Mouse (Mus musculus): ENCODE results near the gene Slc9a8. TPM values are rescaled to one million over a fixed set of nuclear protein-coding genes. Genes with fewer than 3 reads are reported as not detected.
A peak's percentile ranks its signal among the peaks of the same experiment; 100 is the strongest.

The Slc9a8 gene
- polyA plus RNA-seq, 1 experiment from 2014 or later, result 21.8 TPM

- DNase-seq (ENCODE audit: low spot score), result no peak
- H3K36me3 ChIP-seq (ENCODE audit: control insufficient read depth, insufficient read depth, low read length), result peaks cover 4% of the 10 kb centered on the region
- no peak for ATAC-seq (ENCODE audit: low FRiP score)
Observed at GRCm38 (mm10) chr2:167449331-167450275, 28.1 kb downstream of the Slc9a8 start.

GRCm38 (mm10) chr2:167450647-167451046 is 29.1 kb downstream of the Slc9a8 start:
- H3K4me1 ChIP-seq (replicated peaks; ENCODE audit: control insufficient read depth, insufficient read depth, low read length), result no peaks in the 10 kb centered on the region
- H3K27me3 ChIP-seq (ENCODE audit: control insufficient read depth, insufficient read depth, low read length), result no peaks in the 10 kb centered on the region
- H3K9me3 ChIP-seq (ENCODE audit: control insufficient read depth, low read length), result no peaks in the 10 kb centered on the region
- H3K36me3 ChIP-seq (ENCODE audit: control insufficient read depth, insufficient read depth, low read length), result peaks cover 4% of the 10 kb centered on the region
- no peak overlapping the region for H3K4me3 ChIP-seq (ENCODE audit: low read depth, low read length)
- no peak overlapping the region for H3K4me2 ChIP-seq (replicated peaks; ENCODE audit: low read depth, low read length)
- ATAC-seq (ENCODE audit: low FRiP score), result no peak
- no peak overlapping the region for H3K9ac ChIP-seq (ENCODE audit: low read depth, low read length)
- WGBS, result 94% methylated on average over 8 of the region's 8 CpGs
- DNase-seq (ENCODE audit: low spot score), result no peak
- no peak overlapping the region for H3K27ac ChIP-seq (ENCODE audit: low read depth, low read length)

More at GRCm38 (mm10) chr2:167449331-167450275, 28.1 kb downstream of the Slc9a8 start:
- Histone ChIP-seq H3K4me1 (replicated peaks; ENCODE audit: control insufficient read depth, insufficient read depth, low read length) (no peaks in the 10 kb centered on the region), H3K27me3 (ENCODE audit: control insufficient read depth, insufficient read depth, low read length) (no peaks in the 10 kb centered on the region), H3K9ac (ENCODE audit: low read depth, low read length) (no peak overlapping the region), H3K27ac (ENCODE audit: low read depth, low read length) (no peak overlapping the region), H3K9me3 (ENCODE audit: control insufficient read depth, low read length) (no peaks in the 10 kb centered on the region), H3K4me2 (replicated peaks; ENCODE audit: low read depth, low read length) (no peak overlapping the region), H3K4me3 (ENCODE audit: low read depth, low read length) (no peak overlapping the region)
- 91% methylated on average over 21 of the region's 21 CpGs for WGBS

GRCm38 (mm10) chr2:167453814-167454213 is 32.3 kb downstream of the Slc9a8 start:
- Histone ChIP-seq H3K4me2 (replicated peaks; ENCODE audit: low read depth, low read length) (no peak overlapping the region), H3K27ac (ENCODE audit: low read depth, low read length) (no peak overlapping the region), H3K4me3 (ENCODE audit: low read depth, low read length) (no peak overlapping the region), H3K36me3 (ENCODE audit: control insufficient read depth, insufficient read depth, low read length) (peaks cover 8% of the 10 kb centered on the region), H3K27me3 (ENCODE audit: control insufficient read depth, insufficient read depth, low read length) (no peaks in the 10 kb centered on the region), H3K9ac (ENCODE audit: low read depth, low read length) (no peak overlapping the region), H3K9me3 (ENCODE audit: control insufficient read depth, low read length) (no peaks in the 10 kb centered on the region), H3K4me1 (replicated peaks; ENCODE audit: control insufficient read depth, insufficient read depth, low read length) (no peaks in the 10 kb centered on the region)
- ATAC-seq (ENCODE audit: low FRiP score) (no peak), DNase-seq (ENCODE audit: low spot score) (no peak)
- WGBS, result 88% methylated on average over 3 of the region's 3 CpGs

GRCm38 (mm10) chr2:167456361-167457020 is 35.0 kb downstream of the Slc9a8 start:
- ATAC-seq (ENCODE audit: low FRiP score) (no peak), DNase-seq (ENCODE audit: low spot score) (no peak)
- WGBS, result 93% methylated on average over 5 of the region's 5 CpGs
- Histone ChIP-seq H3K4me2 (replicated peaks; ENCODE audit: low read depth, low read length) (no peak overlapping the region), H3K9me3 (ENCODE audit: control insufficient read depth, low read length) (no peaks in the 10 kb centered on the region), H3K4me3 (ENCODE audit: low read depth, low read length) (no peak overlapping the region), H3K27ac (ENCODE audit: low read depth, low read length) (no peak overlapping the region), H3K4me1 (replicated peaks; ENCODE audit: control insufficient read depth, insufficient read depth, low read length) (no peaks in the 10 kb centered on the region), H3K27me3 (ENCODE audit: control insufficient read depth, insufficient read depth, low read length) (no peaks in the 10 kb centered on the region), H3K36me3 (ENCODE audit: control insufficient read depth, insufficient read depth, low read length) (peaks cover 4% of the 10 kb centered on the region), H3K9ac (ENCODE audit: low read depth, low read length) (no peak overlapping the region)

GRCm38 (mm10) chr2:167457213-167457612 is 35.7 kb downstream of the Slc9a8 start:
- Histone ChIP-seq H3K4me1 (replicated peaks; ENCODE audit: control insufficient read depth, insufficient read depth, low read length) (no peaks in the 10 kb centered on the region), H3K36me3 (ENCODE audit: control insufficient read depth, insufficient read depth, low read length) (peaks cover 4% of the 10 kb centered on the region), H3K4me2 (replicated peaks; ENCODE audit: low read depth, low read length) (no peak overlapping the region), H3K27me3 (ENCODE audit: control insufficient read depth, insufficient read depth, low read length) (no peaks in the 10 kb centered on the region), H3K4me3 (ENCODE audit: low read depth, low read length) (no peak overlapping the region), H3K27ac (ENCODE audit: low read depth, low read length) (no peak overlapping the region), H3K9ac (ENCODE audit: low read depth, low read length) (no peak overlapping the region), H3K9me3 (ENCODE audit: control insufficient read depth, low read length) (no peaks in the 10 kb centered on the region)
- DNase-seq (ENCODE audit: low spot score) (no peak), ATAC-seq (ENCODE audit: low FRiP score) (no peak)
- 95% methylated on average over 9 of the region's 9 CpGs for WGBS

- Histone ChIP-seq H3K36me3 (ENCODE audit: control insufficient read depth, insufficient read depth, low read length) (peaks cover 4% of the 10 kb centered on the region), H3K4me2 (replicated peaks; ENCODE audit: low read depth, low read length) (no peak overlapping the region), H3K9me3 (ENCODE audit: control insufficient read depth, low read length) (no peaks in the 10 kb centered on the region), H3K27ac (ENCODE audit: low read depth, low read length) (no peak overlapping the region), H3K4me1 (replicated peaks; ENCODE audit: control insufficient read depth, insufficient read depth, low read length) (no peaks in the 10 kb centered on the region), H3K9ac (ENCODE audit: low read depth, low read length) (no peak overlapping the region), H3K4me3 (ENCODE audit: low read depth, low read length) (no peak overlapping the region), H3K27me3 (ENCODE audit: control insufficient read depth, insufficient read depth, low read length) (no peaks in the 10 kb centered on the region)
- DNase-seq (ENCODE audit: low spot score) (no peak), ATAC-seq (ENCODE audit: low FRiP score) (no peak)
- 98% methylated on average over 3 of the region's 3 CpGs for WGBS
Observed at GRCm38 (mm10) chr2:167458548-167458947, 37.0 kb downstream of the Slc9a8 start.

- 94% methylated on average over 6 of the region's 6 CpGs for WGBS
- H3K4me3 ChIP-seq (ENCODE audit: low read depth, low read length), result no peak overlapping the region
- peaks cover 4% of the 10 kb centered on the region for H3K36me3 ChIP-seq (ENCODE audit: control insufficient read depth, insufficient read depth, low read length)
- no peak overlapping the region for H3K9ac ChIP-seq (ENCODE audit: low read depth, low read length)
- no peak overlapping the region for H3K27ac ChIP-seq (ENCODE audit: low read depth, low read length)
- H3K4me2 ChIP-seq (replicated peaks; ENCODE audit: low read depth, low read length), result no peak overlapping the region
- H3K4me1 ChIP-seq (replicated peaks; ENCODE audit: control insufficient read depth, insufficient read depth, low read length), result no peaks in the 10 kb centered on the region
- H3K27me3 ChIP-seq (ENCODE audit: control insufficient read depth, insufficient read depth, low read length), result no peaks in the 10 kb centered on the region
- no peak for DNase-seq (ENCODE audit: low spot score)
- ATAC-seq (ENCODE audit: low FRiP score), result no peak
- H3K9me3 ChIP-seq (ENCODE audit: control insufficient read depth, low read length), result no peaks in the 10 kb centered on the region
Observed at GRCm38 (mm10) chr2:167459071-167459865, 37.8 kb downstream of the Slc9a8 start.

- Histone ChIP-seq H3K27me3 (ENCODE audit: control insufficient read depth, insufficient read depth, low read length) (no peaks in the 10 kb centered on the region), H3K4me3 (ENCODE audit: low read depth, low read length) (no peak overlapping the region), H3K9ac (ENCODE audit: low read depth, low read length) (no peak overlapping the region), H3K27ac (ENCODE audit: low read depth, low read length) (no peak overlapping the region), H3K9me3 (ENCODE audit: control insufficient read depth, low read length) (no peaks in the 10 kb centered on the region), H3K36me3 (ENCODE audit: control insufficient read depth, insufficient read depth, low read length) (no peaks in the 10 kb centered on the region; the same call in 1 of the 2 replicates), H3K4me2 (replicated peaks; ENCODE audit: low read depth, low read length) (no peak overlapping the region), H3K4me1 (replicated peaks; ENCODE audit: control insufficient read depth, insufficient read depth, low read length) (no peaks in the 10 kb centered on the region)
- 61% methylated on average over 6 of the region's 6 CpGs for WGBS
- DNase-seq (ENCODE audit: low spot score) (peak; percentile 78), ATAC-seq (ENCODE audit: low FRiP score) (no peak)
Observed at GRCm38 (mm10) chr2:167462954-167463353, 41.4 kb downstream of the Slc9a8 start.
